12 mouse cellular contexts compared by ENCODE assay signal in the genomic region with DNA sequence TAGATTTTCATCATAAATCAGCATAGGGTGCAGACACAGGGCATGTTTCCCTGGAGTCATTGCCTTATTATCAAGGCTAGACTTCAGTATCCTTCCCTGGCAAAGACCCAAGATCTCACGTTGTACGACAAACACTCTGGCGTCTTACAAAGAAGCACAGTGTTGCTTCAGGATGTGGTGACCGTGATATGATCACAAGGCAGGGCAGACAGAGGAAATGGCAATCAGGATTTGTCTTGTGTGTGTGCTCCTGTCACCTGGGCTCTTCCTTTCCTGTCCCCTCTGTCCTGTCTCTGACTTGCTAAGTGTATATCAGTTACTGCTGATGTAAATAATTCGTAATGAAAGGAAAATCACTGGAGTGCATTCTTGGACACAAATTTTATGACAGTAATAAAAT. TPM values are rescaled to one million over a fixed set of nuclear protein-coding genes. Genes with fewer than 3 reads are reported as not detected.
DNase-seq lines count a peak whose midpoint lies in the region; ATAC-seq lines count a peak whose summit lies in the region.
"Had no signal": no experiment of that assay in that cellular context is flagged by ENCODE, and none has a peak within 500 bp of the region (broad histone marks: within the 10 kb centered on the region; RNA-seq: fewer than 3 reads in every experiment).

No protein-coding gene starts in this region.

- H3K4me2 ChIP-seq in kidney, embryonic 15.5 days = no peak overlapping the region
- H3K4me2 ChIP-seq: intestine, embryonic 15.5 days; liver, embryonic 13.5 days had no signal

- H3K4me1 ChIP-seq in kidney, embryonic 15.5 days = 0 out of 2 replicates have a peak, but pooled peaks cover 3% of the 10 kb centered on the region
- H3K4me1 ChIP-seq: intestine, embryonic 15.5 days; liver, embryonic 13.5 days had no signal

- no peak for DNase-seq in kidney, adult 18-20 months
- DNase-seq in T-cell, adult 2 months (ENCODE audit: low spot score) = peak; percentile 54
- peak; percentile 12 to 31 for DNase-seq in kidney, postnatal 36 days
- no peak for DNase-seq in ovary, postnatal 14 days (ENCODE audit: low spot score)
- no peak for DNase-seq in left cerebral cortex, adult 18-20 months (ENCODE audit: low spot score in 2 of 2)
- DNase-seq: gastrocnemius, postnatal 10 days; liver, embryonic 13.5 days had no signal

- H3K9ac ChIP-seq in kidney, embryonic 15.5 days = no peak overlapping the region
- H3K9ac ChIP-seq: intestine, embryonic 15.5 days; liver, embryonic 13.5 days had no signal

- H3K36me3 ChIP-seq in kidney, embryonic 15.5 days = no peaks in the 10 kb centered on the region
- H3K36me3 ChIP-seq: forebrain, embryonic 10.5 days; intestine, embryonic 15.5 days; liver, embryonic 13.5 days; midbrain, embryonic 10.5 days had no signal

- H3K9me3 ChIP-seq in kidney, embryonic 15.5 days (replicated peaks) = no peaks in the 10 kb centered on the region
- H3K9me3 ChIP-seq: forebrain, embryonic 10.5 days; intestine, embryonic 15.5 days; midbrain, embryonic 10.5 days had no signal

- no peak overlapping the region for H3K27ac ChIP-seq in kidney, embryonic 15.5 days
- H3K27ac ChIP-seq: forebrain, embryonic 10.5 days; intestine, embryonic 15.5 days; liver, embryonic 13.5 days; midbrain, embryonic 10.5 days had no signal

- no peak overlapping the region for H3K4me3 ChIP-seq in kidney, embryonic 15.5 days (replicated peaks)
- H3K4me3 ChIP-seq: forebrain, embryonic 10.5 days; intestine, embryonic 15.5 days; liver, embryonic 13.5 days; midbrain, embryonic 10.5 days had no signal

- ATAC-seq in kidney, embryonic 15.5 days (replicated peaks; ENCODE audit: low FRiP score) = peak; percentile 73; the same call in 1 of the 2 replicates
- peak; percentile 26; the same call in 1 of the 2 replicates for ATAC-seq in neutrophil, adult 5-6 weeks (ENCODE audit: extremely low read depth, insufficient number of reproducible peaks, low FRiP score, poor library complexity, severe bottlenecking)
- ATAC-seq: intestine, embryonic 15.5 days had no signal

- no peaks in the 10 kb centered on the region for H3K27me3 ChIP-seq in kidney, embryonic 15.5 days
- H3K27me3 ChIP-seq: intestine, embryonic 15.5 days; liver, embryonic 13.5 days had no signal

- WGBS in kidney, embryonic 15.5 days = 38% methylated on average over 5 of the region's 5 CpGs

RNA-seq across cellular contexts. Expression of gene N6amt1, which starts 29.4 kb away (rescaled TPM):
- polyA plus RNA-seq in kidney, embryonic 15.5 days (2015; fragmentation: Nextera tagmentation; extraction: Ambion mirVana) = 28.4 and 29.5 TPM in 2 replicates
- total RNA-seq in neutrophil, adult 5-6 weeks (2017) = 6.6 and 7.7 TPM in 2 replicates
- 10 to 100 TPM; 16.7 to 17.1 TPM for total RNA-seq in left cerebral cortex, adult 18-20 months (2021)

Comparison
In these comparisons a context has a peak if more than half of its experiments do, and no peak if none do; other contexts are left out.
1. DNase-seq: peak in T-cell, adult 2 months (single experiment) and kidney, postnatal 36 days (2 of 2); none in kidney, adult 18-20 months (single experiment), ovary, postnatal 14 days (single experiment) and left cerebral cortex, adult 18-20 months (0 of 2).